ENCODE assay signal across 8 mouse cellular contexts in genomic region chr5:95880914-95881313, GRCm38 (mm10).
DNase-seq lines count a peak whose midpoint lies in the region; ATAC-seq and TF ChIP-seq lines count a peak whose summit lies in the region.

No protein-coding gene starts in this region.

- peak; percentile 47; the same call in 1 of the 2 replicates for ATAC-seq in limb, embryonic 14.5 days (ENCODE audit: low FRiP score, low read depth)

- no peaks in the 10 kb centered on the region for H3K9me3 ChIP-seq in limb, embryonic 14.5 days (ENCODE audit: control insufficient read depth, low read length)

- no peak overlapping the region for H3K4me2 ChIP-seq in limb, embryonic 14.5 days (replicated peaks; ENCODE audit: low read depth, low read length, severe bottlenecking)

- DNase-seq in ovary, postnatal 10 days (ENCODE audit: low spot score), result peak; percentile 14
- no peak for DNase-seq in ovary, adult 18-20 months (ENCODE audit: low spot score)
- peak; percentile 48 to 55 for DNase-seq in cerebellum, postnatal 10 days
- DNase-seq in gastrocnemius, postnatal 25 days, result peak; percentile 76
- peak; percentile 47 for DNase-seq in kidney, postnatal 14 days
- DNase-seq in limb, embryonic 14.5 days (ENCODE audit: low spot score), result peak; percentile 64
- peak; percentile 52 for DNase-seq in right cerebral cortex, postnatal 25 days
- DNase-seq in spleen, postnatal 4 days (ENCODE audit: low spot score in 2 of 2), result no peak

- H3K4me3 ChIP-seq in limb, embryonic 14.5 days (replicated peaks; ENCODE audit: low read length), result no peak overlapping the region

- H3K9ac ChIP-seq in limb, embryonic 14.5 days (ENCODE audit: low read depth, low read length, severe bottlenecking), result no peak overlapping the region

- H3K27ac ChIP-seq in limb, embryonic 14.5 days (replicated peaks; ENCODE audit: low read depth, low read length), result no peak overlapping the region

- H3K36me3 ChIP-seq in limb, embryonic 14.5 days (ENCODE audit: control insufficient read depth, insufficient read depth, low read length), result no peaks in the 10 kb centered on the region

- no peaks in the 10 kb centered on the region for H3K27me3 ChIP-seq in limb, embryonic 14.5 days (ENCODE audit: control insufficient read depth, insufficient read depth, low read length)

- H3K4me1 ChIP-seq in limb, embryonic 14.5 days (ENCODE audit: control insufficient read depth, insufficient read depth, low read length), result no peaks in the 10 kb centered on the region

- no peak for TF ChIP-seq POLR2A in limb, embryonic 14.5 days (IDR thresholded peaks at IDR 0.05; ENCODE audit: borderline replicate concordance, extremely low read depth, insufficient read depth, insufficient read length)

Comparison
In these comparisons a context has a peak if more than half of its experiments do, and no peak if none do; other contexts are left out.
1. DNase-seq: peak in ovary, postnatal 10 days (single experiment), cerebellum, postnatal 10 days (2 of 2), gastrocnemius, postnatal 25 days (single experiment), kidney, postnatal 14 days (single experiment), limb, embryonic 14.5 days (single experiment) and right cerebral cortex, postnatal 25 days (single experiment); none in ovary, adult 18-20 months (single experiment) and spleen, postnatal 4 days (0 of 2).